Mouse (Mus musculus): ENCODE measurements at regions not wholly inside any gene's neighbourhood (a gene's known extent, or its start where the extent isn't known, plus 50 kb on each side); places are given as distances from the start of the nearest gene placed in this dataset.

GRCm38 (mm10) chr11:18347841-18348240 is 394.2 kb upstream of the Etaa1 start:
- no peak for TF ChIP-seq CTCF (IDR thresholded peaks at IDR 0.05; ENCODE audit: insufficient read depth, low read length)
- TF ChIP-seq POLR2A (IDR thresholded peaks at IDR 0.05; ENCODE audit: borderline replicate concordance, extremely low read depth, low read depth, low read length), result no peak

All from lung, adult 2 months (tissue).